Mouse (Mus musculus) MEL (cell line): ENCODE measurements around the gene Myom1. TPM values are rescaled to one million over a fixed set of nuclear protein-coding genes. Genes with fewer than 3 reads are reported as not detected.

ENCODE experiments used
- DNase-seq: peaks from one replicate; pipeline ENCODE4 v3.0.0; 2011; ENCODE audit warnings: low read depth, low spot score
- H3K27ac ChIP-seq: 2 replicates; pipeline ENCODE4 v1.5.1; 2012; ENCODE audit warnings: low read depth, mild to moderate bottlenecking, control low read depth, low read length, moderate library complexity; ENCODE audit not compliant: control insufficient read depth
- H3K27me3 ChIP-seq, 2 experiments: fragments of 150-350 bp in 1 of 2; sonication (generic) in 1 of 2; 2 replicates each; pipeline ENCODE4 v1.6.1; 2012; ENCODE audit warnings: low read length in 2 of 2, mild to moderate bottlenecking in 2 of 2, improper control_type of control experiment in 1 of 2, moderate library complexity in 1 of 2; ENCODE audit not compliant: insufficient read depth in 2 of 2, control insufficient read depth in 1 of 2
- H3K36me3 ChIP-seq, 2 experiments: 2 replicates each; pipeline ENCODE4 v1.6.1; 2012 to 2014; ENCODE audit warnings: low read length in 2 of 2, improper control_type of control experiment in 1 of 2, inconsistent platforms in 1 of 2, mild to moderate bottlenecking in 1 of 2; ENCODE audit not compliant: insufficient read depth in 2 of 2, control insufficient read depth in 1 of 2
- H3K4me1 ChIP-seq, 2 experiments: fragments of 150-350 bp in 1 of 2; sonication (generic) in 1 of 2; 2 replicates each; pipeline ENCODE4 v1.6.1; 2012; ENCODE audit warnings: low read length in 2 of 2, improper control_type of control experiment in 1 of 2, mild to moderate bottlenecking in 1 of 2; ENCODE audit not compliant: insufficient read depth in 2 of 2, control insufficient read depth in 1 of 2
- H3K4me3 ChIP-seq, 2 experiments: fragments of 150-350 bp in 1 of 2; sonication (generic) in 1 of 2; 2 replicates each; pipeline ENCODE4 v1.5.1; 2012; ENCODE audit warnings: low read depth in 2 of 2, low read length in 2 of 2, mild to moderate bottlenecking in 2 of 2, moderate library complexity in 2 of 2, control low read depth in 1 of 2, improper control_type of control experiment in 1 of 2; ENCODE audit not compliant: control insufficient read depth in 1 of 2, insufficient read depth in 1 of 2
- H3K79me2 ChIP-seq: 2 replicates; pipeline ENCODE4 v1.6.1; 2012; ENCODE audit warnings: mild to moderate bottlenecking, low read length, moderate library complexity; ENCODE audit not compliant: control insufficient read depth, poor library complexity, insufficient read depth
- H3K9ac ChIP-seq: 2 replicates; pipeline ENCODE4 v1.6.1; 2012; ENCODE audit warnings: low read depth, mild to moderate bottlenecking, control low read depth, low read length, moderate library complexity; ENCODE audit not compliant: control insufficient read depth, poor library complexity, severe bottlenecking
- H3K9me3 ChIP-seq: fragments of 150-350 bp; sonication (generic); replicated peaks from 2 replicates; pipeline ENCODE4 v1.6.1; 2012; ENCODE audit warnings: mild to moderate bottlenecking, low read length, improper control_type of control experiment, moderate library complexity; ENCODE audit not compliant: insufficient read depth
- CHD1 ChIP-seq: IDR thresholded peaks from 2 replicates; pipeline ENCODE4 v1.6.1; 2012; ENCODE audit warnings: low read depth, mild to moderate bottlenecking, inconsistent platforms, low read length, improper control_type of control experiment
- E2F4 ChIP-seq: IDR thresholded peaks from 2 replicates; pipeline ENCODE4 v1.6.1; 2011; ENCODE audit warnings: low read depth, low read length, improper control_type of control experiment, borderline replicate concordance
- EP300 ChIP-seq, 2 experiments: IDR thresholded peaks; 2 replicates each; pipeline ENCODE4 v1.6.1; 2011; ENCODE audit warnings: improper control_type of control experiment in 2 of 2, low read length in 2 of 2, low read depth in 1 of 2, mild to moderate bottlenecking in 1 of 2
- ETS1 ChIP-seq: IDR thresholded peaks from 2 replicates; pipeline ENCODE4 v1.6.1; 2012; ENCODE audit warnings: low read depth, mild to moderate bottlenecking, inconsistent platforms, low read length, improper control_type of control experiment, moderate library complexity
- GABPA ChIP-seq: IDR thresholded peaks from 2 replicates; pipeline ENCODE4 v1.6.1; 2012; ENCODE audit warnings: low read depth, mild to moderate bottlenecking, inconsistent platforms, low read length, improper control_type of control experiment, moderate library complexity
- KAT2A ChIP-seq: conservative IDR thresholded peaks from 2 replicates; pipeline ENCODE4 v1.6.1; 2012; ENCODE audit warnings: low read depth, low read length, improper control_type of control experiment, inconsistent platforms
- NELFE ChIP-seq: IDR thresholded peaks from 2 replicates; pipeline ENCODE4 v1.6.1; 2011; ENCODE audit warnings: low read depth, low read length, improper control_type of control experiment
- RAD21 ChIP-seq: IDR thresholded peaks from 2 replicates; pipeline ENCODE4 v1.6.1; 2011; ENCODE audit warnings: mild to moderate bottlenecking, low read depth, low read length, improper control_type of control experiment
- SIN3A ChIP-seq: IDR thresholded peaks from 2 replicates; pipeline ENCODE4 v1.6.1; 2012; ENCODE audit warnings: low read length, improper control_type of control experiment, inconsistent platforms
- SMC3 ChIP-seq: IDR thresholded peaks from 2 replicates; pipeline ENCODE4 v1.6.1; 2011; ENCODE audit warnings: low read depth, low read length, improper control_type of control experiment
- USF1 ChIP-seq: IDR thresholded peaks from 2 replicates; pipeline ENCODE4 v1.6.1; 2014; ENCODE audit warnings: low read depth, mild to moderate bottlenecking, inconsistent platforms, low read length, improper control_type of control experiment, moderate library complexity
- ZKSCAN1 ChIP-seq: IDR thresholded peaks from 2 replicates; pipeline ENCODE4 v1.6.1; 2012; ENCODE audit warnings: low read depth, mild to moderate bottlenecking, inconsistent platforms, low read length, improper control_type of control experiment, moderate library complexity
- ZNF384 ChIP-seq: IDR thresholded peaks from 2 replicates; pipeline ENCODE4 v1.6.1; 2012; ENCODE audit warnings: low read depth, mild to moderate bottlenecking, inconsistent platforms, low read length, improper control_type of control experiment
- polyA plus RNA-seq, 2 experiments: library from polyadenylated mRNA; stranded (reverse) in 1 of 2; unstranded in 1 of 2; fragments of >175 nt in 1 of 2; fragments of >200 nt in 1 of 2; gene quantifications; 2 replicates each; pipeline versions ENCODE4 v1.2.1 to v1.2.4; 2012; ENCODE audit warnings: low replicate concordance in 2 of 2, low read depth in 1 of 2; ENCODE audit not compliant: insufficient read length in 2 of 2, insufficient read depth in 1 of 2, missing spikeins in 1 of 2
- total RNA-seq: library from RNA; depleted of rRNA; stranded (reverse); fragments of 300-350 nt; gene quantifications from 2 replicates; pipeline ENCODE4 v1.2.3, GENCODE M21; 2012

The Myom1 gene
- total and polyA plus RNA-seq, 3 experiments = 0.65 to 0.79 TPM; not detected in 1

DNA sequence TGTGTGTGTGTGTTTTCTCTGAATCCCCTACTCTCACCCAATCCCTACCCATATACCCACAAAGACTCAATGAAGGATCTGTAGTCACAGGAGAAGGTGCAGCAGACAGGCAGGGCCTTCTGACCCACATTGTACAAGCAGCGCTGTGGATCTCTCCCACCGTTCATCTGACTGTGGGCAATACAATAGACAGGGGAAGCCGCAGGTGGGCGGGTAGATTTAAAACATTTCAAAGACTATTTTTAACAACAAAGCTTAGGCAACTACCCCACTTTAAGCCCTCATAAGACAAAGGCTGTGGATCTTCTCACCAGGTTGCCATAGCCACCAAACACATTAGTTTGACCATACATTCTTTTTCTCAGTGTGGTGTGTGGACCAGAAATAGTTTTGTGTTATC is 116.2 kb downstream of the Myom1 start:
- Histone ChIP-seq H3K4me3 (no peak overlapping the region), H3K9ac (no peak overlapping the region), H3K9me3 (no peaks in the 10 kb centered on the region), H3K79me2 (no peaks in the 10 kb centered on the region), H3K36me3 (peaks cover 0 to 16% of the 10 kb centered on the region in 2 experiments; a peak in 2 of 4 replicates), H3K27ac (no peak overlapping the region), H3K27me3 (no peaks in the 10 kb centered on the region), H3K4me1 (peaks cover 23% of the 10 kb centered on the region in 2 experiments)
- TF ChIP-seq CHD1 (no peak), E2F4 (no peak), ZKSCAN1 (no peak), USF1 (no peak), RAD21 (no peak), NELFE (no peak), ZNF384 (no peak)
- DNase-seq = no peak

DNA sequence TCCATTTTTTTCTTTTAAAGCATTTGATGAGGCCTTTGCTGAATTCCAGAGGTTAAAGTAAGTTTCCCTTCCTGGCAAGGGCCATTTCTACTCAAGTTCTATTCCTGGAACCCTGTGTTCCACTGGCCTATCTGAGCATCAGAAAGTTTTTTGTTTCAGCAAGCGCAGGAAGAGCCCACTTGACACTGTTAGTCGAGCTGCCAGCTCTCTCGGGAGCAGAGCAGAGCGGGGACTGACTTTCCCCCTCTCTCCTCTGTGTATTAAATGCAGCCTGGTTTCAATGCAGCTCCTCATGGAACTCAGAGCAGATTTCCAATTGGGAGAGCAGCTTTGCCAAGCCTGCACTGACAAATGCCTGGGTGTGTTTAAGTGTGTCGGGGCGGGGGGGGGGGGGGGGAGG is 118.2 kb downstream of the Myom1 start:
- Histone ChIP-seq H3K27ac (no peak overlapping the region), H3K36me3 (peaks cover 0 to 20% of the 10 kb centered on the region in 2 experiments; a peak in 2 of 4 replicates), H3K79me2 (no peaks in the 10 kb centered on the region), H3K27me3 (no peaks in the 10 kb centered on the region), H3K9ac (no peak overlapping the region), H3K4me3 (no peak overlapping the region), H3K4me1 (peaks cover 34% of the 10 kb centered on the region in 2 experiments), H3K9me3 (no peaks in the 10 kb centered on the region)
- TF ChIP-seq GABPA (no peak), SIN3A (no peak)
- no peak for DNase-seq

DNA sequence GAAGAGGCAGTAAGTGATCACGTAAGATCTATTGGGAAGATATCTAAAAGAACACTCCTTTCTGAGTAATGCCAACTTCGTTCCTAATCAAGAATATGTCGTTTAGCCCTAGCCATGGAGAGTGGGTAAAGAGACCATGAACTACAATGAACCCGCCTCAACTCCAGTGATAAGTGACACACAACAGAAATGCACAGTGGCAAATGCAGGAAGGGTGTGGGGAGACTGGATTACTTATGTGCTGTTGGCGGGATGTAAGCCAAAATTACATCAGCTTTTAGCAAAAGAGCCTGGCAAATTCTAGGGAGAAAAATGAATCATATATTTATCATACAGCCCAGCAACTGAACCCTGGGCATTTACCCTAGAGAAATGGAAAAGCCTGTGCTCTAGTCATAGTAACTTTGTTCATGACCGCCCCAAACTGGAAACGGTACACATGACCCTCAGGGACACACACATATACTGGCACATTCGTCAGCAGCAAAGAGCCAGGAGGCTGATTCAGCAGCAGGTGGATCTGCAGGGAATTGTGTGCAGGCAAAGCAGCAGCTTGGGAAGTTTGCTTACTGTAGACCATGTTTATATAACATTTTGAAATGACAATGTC is 121.7 kb downstream of the Myom1 start:
- Histone ChIP-seq H3K27me3 (no peaks in the 10 kb centered on the region), H3K27ac (no peak overlapping the region), H3K9ac (no peak overlapping the region), H3K79me2 (no peaks in the 10 kb centered on the region), H3K4me1 (peaks cover 31 to 34% of the 10 kb centered on the region in 2 experiments), H3K9me3 (no peaks in the 10 kb centered on the region), H3K36me3 (peaks cover 0 to 22% of the 10 kb centered on the region in 2 experiments; a peak in 2 of 4 replicates), H3K4me3 (no peak overlapping the region)
- no peak for DNase-seq
- TF ChIP-seq EP300 (IDR thresholded peaks at IDR 0.05; ENCODE audit: low read depth in 1 of 2, low read length in 2 of 2) = no peak
- no peak for TF ChIP-seq SMC3
- no peak for TF ChIP-seq KAT2A
- TF ChIP-seq NELFE = no peak
- TF ChIP-seq ETS1 = peak; percentile 72; the same call in 1 of the 2 replicates
